Mouse (Mus musculus): ENCODE results near the gene Hist1h2ba.

The Hist1h2ba gene

GRCm38 (mm10) chr13:23906906-23907305 lies 27.1 kb downstream of the Hist1h2ba start:
- DNase-seq (ENCODE audit: low spot score), result no peak

GRCm38 (mm10) chr13:23898242-23898641 lies 35.7 kb downstream of the Hist1h2ba start:
- DNase-seq (ENCODE audit: low spot score), result no peak

- no peak for DNase-seq (ENCODE audit: low spot score)
These were observed 40.7 kb downstream of the Hist1h2ba start for GRCm38 (mm10) chr13:23893269-23893593.

DNA sequence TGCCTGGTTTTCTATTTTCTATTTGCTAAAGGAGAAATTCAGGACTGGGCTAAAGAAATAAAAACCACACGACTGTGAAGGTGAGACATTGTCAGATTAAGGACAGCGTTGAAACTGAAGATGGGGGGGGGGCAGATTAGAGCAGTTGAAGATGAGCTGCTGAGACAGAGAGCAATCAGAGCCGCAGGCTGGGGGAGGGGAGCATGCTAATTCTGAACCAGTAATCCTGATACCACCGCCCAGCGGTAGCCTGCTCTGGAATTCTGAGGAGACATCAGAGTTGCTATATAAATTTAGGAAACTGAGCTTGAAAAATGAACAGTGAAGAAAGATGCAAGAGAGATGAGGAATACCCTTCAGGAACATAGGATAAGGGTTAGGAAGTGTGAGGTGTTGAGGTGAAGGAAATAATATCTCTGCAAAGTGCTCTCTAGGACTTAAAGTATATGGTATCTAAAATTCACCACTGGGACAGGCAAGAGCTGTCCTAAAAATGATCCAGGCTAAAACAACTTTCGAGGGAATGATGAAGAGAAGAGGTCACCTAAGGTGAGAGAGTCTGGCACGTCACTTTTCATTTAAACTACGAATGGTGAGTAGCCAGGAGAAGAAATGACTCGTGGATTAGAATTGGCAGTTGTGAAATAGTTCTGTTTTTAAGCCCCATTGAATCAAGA lies 41.2 kb downstream of the Hist1h2ba start:
- DNase-seq (ENCODE audit: low spot score), result no peak

GRCm38 (mm10) chr13:23889011-23889605 lies 44.8 kb downstream of the Hist1h2ba start:
- DNase-seq (ENCODE audit: low spot score), result no peak

DNA sequence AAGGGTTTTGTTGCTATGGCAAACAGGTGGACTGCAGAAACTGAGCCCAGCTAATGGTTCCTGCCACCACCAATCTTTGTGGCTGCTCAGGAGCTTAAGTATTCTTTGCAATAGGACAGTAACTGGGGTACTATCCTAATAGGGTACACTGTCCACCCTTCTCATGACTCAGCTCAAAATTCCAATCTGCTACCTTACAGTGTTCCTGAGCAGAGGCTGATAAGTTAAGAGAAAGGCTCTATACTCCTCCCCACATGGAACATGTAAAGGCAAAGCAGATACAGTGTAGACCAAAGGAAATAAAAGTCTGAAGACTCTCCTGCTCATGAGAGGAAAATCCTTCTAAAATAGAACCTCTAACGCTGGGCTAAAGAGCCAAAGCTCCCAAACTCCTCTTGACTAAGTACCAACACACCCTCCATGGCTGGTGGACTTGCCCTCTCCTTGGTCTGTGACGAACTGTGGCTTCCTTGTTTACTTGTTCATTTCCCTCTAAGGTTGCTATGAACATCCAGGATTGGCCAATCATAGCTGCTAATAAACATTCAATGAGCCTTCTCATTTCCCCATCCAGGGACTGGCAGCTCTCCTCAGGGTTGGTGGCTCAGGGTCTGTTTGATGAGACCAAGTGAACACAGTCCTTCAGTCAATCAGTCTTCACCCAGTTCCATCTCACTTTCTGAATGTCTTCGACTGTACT lies 46.8 kb downstream of the Hist1h2ba start:
- DNase-seq (ENCODE audit: low spot score), result no peak

DNA sequence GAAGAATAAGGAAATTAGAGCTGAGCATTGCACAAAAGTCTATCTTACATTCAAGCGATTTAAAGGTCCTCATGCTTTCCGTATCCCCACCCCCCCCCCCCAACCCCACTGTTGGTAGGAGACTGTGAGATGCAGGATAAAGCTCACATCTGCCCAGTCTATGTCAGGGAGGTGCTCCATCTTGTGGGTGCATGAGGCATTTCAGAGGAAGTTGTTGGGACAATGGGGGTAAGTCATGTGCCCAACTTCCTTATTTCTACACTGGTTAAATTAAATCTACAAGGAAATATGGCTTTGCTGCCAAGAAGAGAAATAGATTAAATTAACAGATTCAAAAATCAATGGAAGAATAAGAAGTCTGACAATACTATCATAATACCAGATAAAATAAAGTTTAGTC lies 48.4 kb downstream of the Hist1h2ba start:
- no peak for DNase-seq (ENCODE audit: low spot score)
